Mouse (Mus musculus) CD4-positive, CD25-positive, alpha-beta regulatory T cell, adult 2 months (primary cell): Measurements from ENCODE around the gene Kars.

Source experiments
- DNase-seq: peaks from one replicate; pipeline ENCODE4 v3.0.0-alpha.2; 2012; ENCODE audit warnings: low read depth, low spot score

Gene Kars

GRCm38 (mm10) chr8:111982116-111982515 is 29.0 kb downstream of the Kars start:
- peak; percentile 56 for DNase-seq

DNA sequence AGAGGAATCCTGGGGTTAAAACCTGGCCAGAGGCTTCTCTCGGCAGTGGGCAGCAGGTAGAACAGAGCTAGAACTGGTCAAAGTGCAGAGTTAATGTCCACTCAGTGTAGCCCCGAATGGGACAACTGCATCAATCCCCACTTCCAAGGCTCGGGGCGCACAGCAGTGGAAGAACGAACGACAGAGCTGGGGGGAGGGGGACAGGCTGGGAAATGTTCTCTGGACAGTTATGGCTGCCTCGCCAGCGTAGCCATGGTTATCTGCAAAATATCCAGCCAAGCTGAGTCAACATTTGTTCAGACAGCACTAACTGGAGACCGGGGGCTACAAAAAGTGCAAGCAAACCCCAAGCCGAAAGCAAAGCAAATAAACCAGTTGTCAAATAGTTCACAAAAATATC is 33.0 kb downstream of the Kars start:
- DNase-seq: no peak

GRCm38 (mm10) chr8:111976326-111976725 is 34.8 kb downstream of the Kars start:
- peak; percentile 58 for DNase-seq

DNA sequence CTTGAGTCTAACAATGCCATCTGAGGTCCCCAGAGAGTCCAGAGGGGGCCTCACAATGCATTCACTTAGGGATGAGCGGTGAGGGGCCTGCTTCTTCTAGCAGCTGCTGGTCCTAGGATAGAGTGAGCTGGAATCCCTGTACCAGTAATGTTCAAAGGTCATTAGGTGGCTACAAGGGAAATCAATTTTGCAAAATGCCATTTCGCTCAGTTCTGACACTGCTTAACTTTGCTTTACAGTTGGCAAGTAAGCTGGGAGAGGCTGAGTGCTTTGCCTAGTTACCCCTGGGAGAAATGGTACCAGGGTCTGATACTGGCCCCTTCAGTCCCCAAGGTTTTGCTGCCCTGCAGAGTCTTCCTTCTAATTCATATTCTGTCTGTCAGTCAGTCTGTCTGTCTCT is 35.4 kb downstream of the Kars start:
- DNase-seq: no peak

DNA sequence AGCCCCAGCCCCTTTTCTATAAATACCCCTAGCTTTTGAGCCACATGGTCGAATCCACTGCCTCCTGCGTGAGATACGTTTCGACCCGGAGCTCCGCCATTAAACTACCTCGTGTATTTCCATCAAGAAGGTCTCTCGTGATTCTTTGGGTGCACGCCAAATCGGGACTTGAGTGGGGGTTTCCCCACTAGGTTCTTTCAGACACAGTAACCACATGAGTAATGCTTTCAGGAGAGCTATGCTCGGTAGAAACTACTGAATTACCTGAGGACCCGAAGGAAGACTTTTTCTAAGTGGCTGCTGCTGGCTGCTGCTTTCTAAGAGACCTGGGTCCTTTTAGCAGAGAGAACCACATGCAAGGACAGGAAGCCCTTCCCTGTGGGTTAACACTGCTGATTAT is 37.0 kb downstream of the Kars start:
- peak; percentile 35 for DNase-seq

- DNase-seq: no peak
These were observed 42.1 kb downstream of the Kars start for GRCm38 (mm10) chr8:111968991-111969390.

DNA sequence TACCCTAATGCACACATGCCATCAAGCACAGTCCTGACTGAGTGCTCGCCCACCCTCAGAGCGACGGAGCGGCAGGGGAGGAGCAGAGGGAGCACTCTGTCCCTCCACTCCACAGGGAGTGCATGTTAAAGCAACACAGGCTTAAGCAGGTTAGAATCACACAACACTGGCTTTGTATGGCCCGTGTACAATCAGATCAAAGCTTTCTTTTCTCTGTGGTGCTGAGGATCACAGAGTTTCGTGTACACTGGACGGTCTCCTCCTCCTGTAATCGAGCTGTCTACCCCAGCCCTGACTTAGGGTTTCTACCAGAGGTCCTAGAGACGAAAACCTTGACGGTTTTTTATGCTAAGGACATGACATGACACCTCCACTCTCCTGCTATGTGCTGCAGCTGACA is 42.6 kb downstream of the Kars start:
- DNase-seq: no peak

GRCm38 (mm10) chr8:111967246-111967870 is 43.8 kb downstream of the Kars start:
- peak; percentile 25 for DNase-seq

- DNase-seq: no peak
These were observed 46.1 kb downstream of the Kars start for GRCm38 (mm10) chr8:111964849-111965561.

DNA sequence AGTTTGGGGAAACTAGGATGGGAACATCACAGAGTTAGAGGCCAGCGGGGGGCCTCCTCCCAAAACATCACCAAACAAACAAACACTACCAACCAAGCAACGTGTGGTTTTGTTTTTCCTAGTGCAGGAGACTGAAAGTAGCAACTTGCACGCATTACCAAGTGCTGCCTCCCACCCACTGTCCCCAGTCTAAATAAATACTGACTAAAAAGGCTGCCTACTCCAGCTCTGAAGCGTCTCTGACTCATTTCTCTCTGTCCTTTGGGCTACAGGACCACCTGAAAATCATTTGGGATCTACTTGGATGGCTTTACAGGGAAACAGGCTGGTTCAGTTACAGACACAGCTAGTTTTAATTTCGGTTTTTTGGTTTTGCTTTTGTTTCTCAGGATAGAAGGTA is 46.8 kb downstream of the Kars start:
- no peak for DNase-seq

GRCm38 (mm10) chr8:111963546-111963945 is 47.6 kb downstream of the Kars start:
- no peak for DNase-seq

GRCm38 (mm10) chr8:111963091-111963490 is 48.0 kb downstream of the Kars start:
- no peak for DNase-seq

GRCm38 (mm10) chr8:111962589-111962988 is 48.5 kb downstream of the Kars start:
- no peak for DNase-seq

- no peak for DNase-seq
These were observed 49.8 kb downstream of the Kars start for GRCm38 (mm10) chr8:111961330-111961729.

GRCm38 (mm10) chr8:111960591-111961321 is 50.4 kb downstream of the Kars start:
- DNase-seq: no peak

- no peak for DNase-seq
These were observed 53.9 kb downstream of the Kars start for GRCm38 (mm10) chr8:111957231-111957630.

DNA sequence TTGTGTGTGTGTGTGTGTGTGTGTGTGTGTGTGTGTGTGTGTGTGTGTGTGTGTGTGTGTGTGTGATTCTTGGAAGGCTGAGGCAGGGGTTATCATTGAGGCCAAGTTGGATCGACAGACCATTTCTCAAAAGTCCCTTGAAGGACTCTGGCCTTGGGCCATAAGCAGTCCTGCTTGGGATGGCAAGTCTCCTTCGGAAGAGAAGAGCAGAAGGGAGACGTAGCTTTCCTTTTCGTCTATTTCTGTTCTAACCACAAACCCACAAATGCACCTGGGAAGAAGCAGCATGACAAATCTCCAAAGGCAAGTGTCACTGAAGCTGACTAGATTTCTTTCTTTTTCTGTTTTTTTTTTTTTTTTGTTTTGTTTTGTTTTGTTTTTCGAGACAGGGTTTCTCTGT is 55.2 kb downstream of the Kars start:
- peak; percentile 21 for DNase-seq

DNA sequence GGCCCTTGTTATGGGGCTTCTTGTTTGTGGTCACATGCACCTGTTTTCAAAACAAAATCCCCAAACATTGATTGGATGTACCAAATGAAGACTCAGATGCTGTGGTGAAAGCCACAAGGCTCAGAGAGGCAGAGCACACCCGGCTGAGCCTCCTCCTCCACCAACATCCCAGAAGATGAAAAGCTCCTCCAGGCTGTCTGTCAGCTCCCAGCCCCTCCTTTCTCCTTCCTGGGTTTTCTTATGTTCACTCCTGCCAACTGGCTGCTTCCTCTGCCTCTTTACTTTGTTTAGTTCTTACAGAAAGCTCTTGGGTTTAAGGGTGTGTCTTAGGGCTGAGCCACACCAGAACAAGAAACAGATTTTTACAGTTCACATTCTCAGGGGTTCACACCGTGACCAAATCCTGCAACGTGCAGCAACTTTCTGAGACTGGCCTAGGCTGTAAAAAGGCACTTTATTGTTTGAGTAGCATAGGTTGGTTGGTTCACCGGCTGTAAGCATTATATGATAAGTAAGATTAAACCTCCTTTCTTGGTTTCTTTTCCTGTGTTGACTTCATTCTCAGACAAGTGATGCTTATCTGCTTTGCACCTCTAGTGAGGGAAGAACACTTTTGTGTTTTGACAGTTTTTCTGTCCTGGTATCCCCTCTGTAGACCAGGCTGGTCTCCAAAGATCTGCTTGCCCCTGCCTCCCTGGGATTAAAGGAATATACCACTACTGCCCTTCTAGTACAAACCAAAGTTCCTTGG is 56.1 kb downstream of the Kars start:
- peak; percentile 29 for DNase-seq

GRCm38 (mm10) chr8:111951936-111952335 is 59.2 kb downstream of the Kars start:
- DNase-seq: no peak

- DNase-seq: no peak
These were observed 59.8 kb downstream of the Kars start for GRCm38 (mm10) chr8:111951317-111951716.

DNA sequence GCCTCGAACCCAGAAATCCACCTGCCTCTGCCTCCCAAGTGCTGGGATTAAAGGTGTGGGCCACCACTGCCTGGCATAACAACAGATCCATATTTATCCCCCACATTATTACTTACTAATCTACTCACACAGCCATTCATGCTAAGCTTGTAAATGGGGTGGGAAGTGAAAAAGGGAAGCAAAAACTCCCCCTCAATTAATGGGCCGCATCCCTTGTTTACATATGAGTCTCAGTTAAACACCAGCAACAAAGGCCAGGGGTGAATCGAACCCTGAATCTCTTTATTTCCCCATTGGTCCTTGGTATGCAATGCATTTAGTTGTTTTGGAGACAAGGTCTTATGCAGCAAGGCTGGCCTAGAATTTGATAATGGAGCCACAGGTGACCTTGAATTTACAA is 60.3 kb downstream of the Kars start:
- DNase-seq: no peak

DNA sequence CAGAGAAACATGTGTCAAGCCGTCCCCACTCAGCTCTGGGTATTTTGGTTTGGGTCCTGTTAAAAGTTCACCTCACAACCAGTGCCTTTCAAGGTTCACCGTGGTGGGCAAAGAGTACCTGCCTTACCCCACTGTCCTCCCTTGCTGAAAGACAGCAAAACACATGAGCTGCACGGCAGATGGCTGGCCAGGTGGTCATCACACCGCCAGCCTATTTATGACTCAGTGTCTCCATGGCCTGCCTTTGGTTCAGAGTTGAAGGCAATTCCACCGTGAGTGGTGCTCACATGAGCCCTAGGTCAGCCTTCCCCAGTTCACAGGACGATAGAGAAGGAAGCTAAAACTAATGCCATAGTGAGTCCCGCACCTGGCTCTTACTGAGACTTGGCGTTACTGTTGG is 63.2 kb downstream of the Kars start:
- DNase-seq: no peak
